Mouse (Mus musculus): ENCODE measurements around the gene Vmn1r239-ps.

DNA sequence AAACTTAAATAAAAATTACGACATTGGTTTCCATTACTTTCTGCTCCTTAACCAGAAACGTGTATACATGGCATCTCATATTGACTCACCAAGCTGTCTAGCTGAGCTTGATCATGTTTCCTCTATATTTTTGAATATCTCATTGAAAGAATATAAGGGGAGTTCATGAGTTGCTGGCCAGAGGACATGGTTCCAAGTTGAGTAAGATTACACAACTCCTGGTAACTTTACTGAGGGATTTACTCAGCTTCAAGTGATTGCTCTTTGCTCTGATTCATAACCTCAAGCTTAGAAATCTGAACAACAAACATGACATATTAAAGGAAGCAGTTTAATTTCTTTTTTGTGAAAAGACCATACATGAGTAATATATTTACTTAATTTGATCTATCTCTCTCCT is 18.1 kb downstream of the Vmn1r239-ps start:
- TF ChIP-seq CTCF (IDR thresholded peaks at IDR 0.05; ENCODE audit: insufficient read depth, low read depth, low read length), result no peak
- no peak for TF ChIP-seq POLR2A (IDR thresholded peaks at IDR 0.05; ENCODE audit: insufficient read depth, low read depth, low read length)

Data from olfactory bulb, adult 2 months (tissue).